Mouse (Mus musculus) T-helper 17 cell (primary cell): ENCODE data around the gene Calr.

Source experiments
- in situ Hi-C, 2 experiments: fragments of 300-600 bp; cut with MboI, MseI; formaldehyde crosslinking; loops; 1 replicate in 1 of 2; 2 replicates in 1 of 2; pipeline ENCODE4 v1.15.1; 2025; ENCODE audit warnings: high pct_unique_total_duplicates in 2 of 2

The Calr gene

DNA sequence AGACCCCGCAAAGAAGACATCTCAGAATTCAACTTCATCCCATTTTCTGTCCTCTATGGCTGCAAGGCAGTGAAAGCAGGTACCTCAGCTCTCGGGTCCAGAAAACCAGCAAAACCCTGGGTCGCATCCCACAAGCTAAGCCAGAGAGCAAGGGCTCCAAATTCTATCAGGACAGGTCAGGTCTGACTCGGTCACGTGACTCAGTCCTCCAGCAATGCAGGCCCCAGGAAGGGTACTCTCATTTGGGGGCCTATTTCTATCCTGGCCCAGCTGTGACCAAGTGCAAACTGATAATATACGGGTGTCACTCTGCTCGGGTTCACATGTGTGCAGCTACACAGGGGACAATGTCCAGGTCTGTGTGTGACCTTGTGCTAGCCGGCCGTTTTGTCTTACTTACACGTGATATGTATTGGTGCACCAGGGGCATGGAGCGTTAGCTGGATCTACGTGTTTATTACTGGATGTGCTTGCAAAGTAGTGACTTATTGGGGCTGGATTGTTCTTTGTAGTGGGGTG is 54.2 kb downstream of the Calr start:
- in situ Hi-C loops = no loop called here
